Mouse (Mus musculus) mature B cell (primary cell): Measurements from ENCODE around the gene Rap2a.

Source experiments
- in situ Hi-C: fragments of 300-500 bp; cut with MboI; formaldehyde crosslinking; loops from 2 replicates; pipeline ENCODE4 v1.14.3; 2019

Gene Rap2a

DNA sequence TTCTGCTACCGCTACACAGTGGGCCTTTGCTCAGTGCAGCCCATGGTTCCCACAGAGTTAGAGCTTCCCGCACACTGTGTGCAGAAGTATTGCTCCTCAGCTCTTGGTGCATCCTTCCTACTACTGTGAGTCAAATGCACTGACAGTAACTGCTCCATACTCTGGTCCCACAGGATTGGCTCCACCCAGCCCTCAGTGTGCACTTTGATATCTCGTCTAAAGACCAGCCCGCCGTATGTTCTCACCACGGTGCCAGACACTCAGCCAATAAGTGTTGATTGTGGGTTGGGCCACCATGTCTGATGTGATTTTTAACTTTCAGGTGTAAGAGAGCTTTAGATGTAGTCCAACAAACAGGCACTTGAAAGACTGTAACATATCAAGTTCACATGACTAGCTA, 21.4 kb downstream of the Rap2a start:
- in situ Hi-C loops, result no loop called here

DNA sequence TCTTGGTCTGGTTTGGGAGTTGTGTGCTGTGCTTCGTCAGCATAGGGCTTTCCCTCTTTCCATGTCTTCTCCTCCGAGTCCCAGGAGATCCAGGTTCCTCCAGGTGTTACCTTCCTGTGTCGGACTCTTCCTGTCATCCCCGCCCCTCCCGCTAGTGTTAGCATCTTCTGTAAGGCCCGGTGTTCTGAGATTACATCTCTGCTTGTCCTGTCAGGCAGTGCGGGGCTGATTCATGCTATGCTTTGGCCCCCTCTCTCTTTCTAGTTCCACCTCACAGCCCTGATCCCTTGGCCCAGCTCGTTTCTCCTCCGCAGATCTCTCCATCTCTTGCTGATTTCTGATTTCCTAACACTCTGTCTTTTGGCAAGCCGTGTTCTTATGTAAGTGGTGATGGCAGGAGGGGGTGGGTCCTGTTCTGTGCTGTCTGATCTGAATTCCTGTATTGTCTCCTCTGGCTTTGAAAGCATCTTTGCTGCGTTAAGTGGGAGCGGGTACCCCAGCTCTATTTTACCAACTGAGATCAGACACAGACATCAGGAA, 21.8 kb downstream of the Rap2a start:
- in situ Hi-C loops, result no loop called here

- in situ Hi-C loops, result no loop called here
Measured at GRCm38 (mm10) chr14:120500791-120501190, 22.5 kb downstream of the Rap2a start.

DNA sequence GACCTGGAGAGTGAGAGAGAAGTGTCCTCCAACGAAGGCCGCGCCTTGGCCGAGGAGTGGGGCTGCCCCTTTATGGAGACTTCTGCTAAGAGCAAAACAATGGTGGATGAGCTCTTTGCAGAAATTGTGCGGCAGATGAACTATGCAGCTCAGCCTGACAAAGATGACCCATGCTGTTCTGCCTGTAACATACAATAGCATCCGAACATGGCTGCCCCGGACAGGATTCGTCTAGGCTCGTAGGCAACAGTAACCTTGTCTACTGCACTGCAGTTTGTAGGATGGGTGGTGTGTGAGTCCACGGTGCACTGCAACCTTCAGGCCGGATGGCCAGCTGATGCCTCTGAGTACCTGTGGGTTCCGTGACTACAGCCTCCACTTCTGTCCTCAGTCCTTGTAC, 25.4 kb downstream of the Rap2a start:
- in situ Hi-C loops, result no loop called here

- in situ Hi-C loops, result no loop called here
Measured at GRCm38 (mm10) chr14:120504423-120504822, 26.2 kb downstream of the Rap2a start.

DNA sequence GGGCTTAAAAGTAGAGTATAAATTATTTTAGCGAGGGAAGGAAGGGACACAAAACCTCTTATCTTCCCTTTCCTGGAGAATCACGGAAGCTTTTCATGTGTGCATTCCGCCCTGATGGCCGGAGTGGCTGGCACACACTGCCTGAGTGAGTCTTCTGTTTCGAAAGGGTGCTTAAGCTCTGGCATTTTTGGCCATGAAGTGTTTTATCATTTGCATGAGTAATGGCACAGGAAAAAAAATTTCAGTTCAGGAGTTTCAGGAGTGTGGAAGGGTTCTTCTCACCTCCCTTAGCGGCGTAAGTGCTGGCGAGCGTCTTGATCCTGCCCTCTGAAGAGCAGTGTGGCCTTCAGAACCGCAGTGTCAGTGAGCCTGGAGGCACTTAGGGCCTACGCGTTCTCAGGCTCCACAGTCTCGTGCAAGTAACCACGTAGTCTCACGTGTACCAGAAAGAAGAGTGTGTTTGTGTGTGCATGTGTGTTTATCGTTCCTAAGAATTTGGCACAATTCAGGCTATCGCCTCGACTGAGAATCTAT, 26.8 kb downstream of the Rap2a start:
- in situ Hi-C loops, result no loop called here

DNA sequence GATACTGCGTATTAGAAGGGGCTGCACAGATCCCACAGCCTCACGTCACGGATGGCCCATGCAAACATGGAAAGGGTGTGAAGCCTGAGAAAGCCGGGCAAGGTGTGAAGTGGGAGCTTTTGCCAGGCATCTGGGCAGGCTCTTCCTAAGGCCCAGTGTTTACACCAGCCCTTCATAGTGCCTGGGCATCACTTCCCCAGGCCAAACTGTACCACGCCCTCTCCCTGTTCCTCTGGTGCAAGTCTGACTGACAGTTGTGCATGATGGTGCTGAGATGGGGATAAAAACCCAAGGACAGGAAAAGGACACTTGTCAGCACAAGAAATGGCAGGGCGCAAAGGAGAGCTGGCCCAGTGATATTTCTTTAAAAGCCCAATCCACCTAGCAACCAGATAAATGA, 27.7 kb downstream of the Rap2a start:
- in situ Hi-C loops, result no loop called here

GRCm38 (mm10) chr14:120507516-120507915, 29.3 kb downstream of the Rap2a start:
- in situ Hi-C loops, result no loop called here

DNA sequence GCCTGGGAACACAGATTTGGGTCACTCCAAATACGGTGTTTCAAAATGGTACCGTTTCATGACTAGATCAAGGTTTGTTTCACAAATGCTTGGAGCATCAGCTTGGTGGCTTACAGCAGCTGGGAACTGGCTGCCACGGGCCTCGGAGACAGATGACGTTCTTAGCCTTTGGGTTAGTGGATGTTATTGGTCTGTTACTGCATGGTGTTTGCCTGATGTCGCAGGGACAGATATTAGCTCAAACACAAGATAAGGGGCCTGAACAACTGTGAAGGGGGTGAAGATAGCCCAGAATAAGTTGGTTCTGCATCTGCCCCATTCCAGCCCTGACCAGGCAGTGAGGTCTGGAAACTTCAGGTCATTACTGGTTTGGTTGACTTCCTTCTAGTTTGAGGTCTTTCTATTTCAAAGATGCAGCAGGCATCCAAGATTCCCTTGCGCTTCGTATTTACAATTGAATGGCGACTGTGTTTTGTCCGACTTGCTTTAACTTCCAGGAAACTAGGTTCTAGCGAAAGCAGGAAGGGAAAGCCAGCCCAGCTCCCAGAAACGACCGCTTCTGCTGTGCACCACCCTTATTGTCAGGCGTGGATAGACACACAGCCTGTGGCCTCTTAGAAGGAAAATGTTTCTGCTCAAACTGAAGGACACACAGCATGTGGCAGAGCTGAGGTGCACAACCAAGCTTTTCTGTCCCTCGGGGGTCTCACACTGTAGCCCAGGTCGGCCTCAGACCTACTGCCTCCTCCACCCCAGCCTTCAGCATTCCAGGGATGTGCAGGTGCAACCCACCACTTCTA, 30.5 kb downstream of the Rap2a start:
- in situ Hi-C loops, result no loop called here

DNA sequence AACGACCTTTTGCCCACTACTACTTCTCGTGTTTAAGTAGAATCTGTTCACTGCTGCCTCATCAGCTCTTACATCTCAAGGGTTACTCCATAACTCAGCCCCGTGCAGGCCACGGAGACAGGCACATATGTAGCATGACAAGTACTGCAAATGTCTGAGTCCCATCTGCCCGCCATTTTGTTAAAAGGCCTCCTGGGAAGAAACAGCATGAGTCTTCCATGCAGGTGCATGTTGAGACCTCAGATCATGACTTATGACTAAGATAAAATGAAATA, 31.1 kb downstream of the Rap2a start:
- in situ Hi-C loops, result no loop called here

GRCm38 (mm10) chr14:120511821-120512220, 33.6 kb downstream of the Rap2a start:
- in situ Hi-C loops, result no loop called here

DNA sequence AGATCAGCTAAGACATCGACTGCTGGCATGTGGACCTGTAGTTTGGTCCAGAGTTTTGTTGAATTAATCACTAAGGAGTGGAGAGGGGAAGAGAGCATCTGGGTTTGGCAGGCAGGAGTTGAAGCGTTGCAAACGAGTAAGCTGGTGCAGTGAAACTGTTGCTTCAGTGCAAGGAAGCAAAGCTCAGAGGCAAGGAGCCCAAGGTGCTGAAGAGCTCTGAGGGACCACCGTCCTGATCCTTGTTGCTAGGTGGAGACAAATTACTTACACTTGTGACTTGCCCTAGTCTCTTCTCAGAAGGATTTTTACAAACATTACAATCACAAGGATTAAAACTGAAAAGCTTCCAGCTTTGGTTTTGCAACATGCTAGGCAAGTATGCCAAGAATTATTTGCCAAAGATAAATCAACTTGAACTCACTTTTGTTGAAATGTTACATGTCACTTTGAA, 36.6 kb downstream of the Rap2a start:
- in situ Hi-C loops, result no loop called here

DNA sequence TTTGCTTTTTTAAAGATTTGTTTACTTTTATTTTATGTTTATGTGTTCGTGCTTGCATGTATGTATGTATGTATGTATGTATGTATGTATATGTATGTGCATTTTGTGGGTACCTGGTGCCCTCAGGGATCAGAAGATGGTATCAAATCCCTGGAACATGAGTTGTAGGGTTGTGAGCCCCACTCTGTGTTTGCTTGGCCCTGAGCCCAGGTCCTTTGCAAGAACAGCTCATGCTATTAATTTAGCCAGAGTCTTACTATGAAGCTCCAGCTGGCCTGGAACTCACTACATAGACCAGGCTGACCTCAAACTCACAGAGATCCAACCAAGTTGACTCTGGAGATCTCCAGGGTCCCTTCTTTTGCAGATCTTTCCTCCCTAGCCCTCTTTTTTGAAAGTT, 37.1 kb downstream of the Rap2a start:
- in situ Hi-C loops, result no loop called here

DNA sequence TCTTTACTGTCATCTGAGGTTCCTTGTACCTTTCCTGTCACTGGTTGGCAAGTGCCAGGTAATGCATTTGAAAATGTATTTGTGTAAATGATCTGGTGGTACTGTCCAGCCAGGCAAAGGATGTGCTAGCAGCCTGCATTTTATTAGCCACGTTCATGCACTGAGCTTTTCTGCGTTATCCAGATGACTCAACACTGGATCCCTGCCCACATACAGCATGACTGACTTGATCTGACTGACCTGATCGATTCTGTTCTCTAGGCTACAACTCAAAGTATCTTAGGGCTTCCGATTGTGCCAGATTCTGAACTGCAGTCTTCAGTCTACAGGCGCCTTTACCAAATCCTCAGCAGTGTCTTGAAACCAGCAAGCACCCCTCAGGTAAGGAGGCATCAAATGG, 40.5 kb downstream of the Rap2a start:
- in situ Hi-C loops, result no loop called here

DNA sequence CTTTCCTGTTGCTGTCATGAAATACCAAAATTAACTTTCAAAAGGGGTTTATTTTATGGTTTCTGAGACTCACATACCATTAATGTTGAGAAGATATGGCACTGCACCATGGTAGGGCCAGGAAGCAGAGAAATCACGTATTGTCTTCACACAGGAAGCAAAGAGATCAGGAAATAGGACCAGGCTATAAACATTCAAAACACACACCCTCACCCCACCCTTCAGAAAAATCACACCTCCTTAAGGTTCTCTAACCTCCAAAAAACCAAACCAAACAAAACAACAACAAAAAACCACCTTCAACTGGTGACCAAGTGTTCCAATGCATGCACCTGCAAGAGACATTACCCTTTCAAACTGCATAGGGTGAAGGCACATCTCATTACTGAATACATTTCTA, 41.7 kb downstream of the Rap2a start:
- in situ Hi-C loops, result no loop called here

DNA sequence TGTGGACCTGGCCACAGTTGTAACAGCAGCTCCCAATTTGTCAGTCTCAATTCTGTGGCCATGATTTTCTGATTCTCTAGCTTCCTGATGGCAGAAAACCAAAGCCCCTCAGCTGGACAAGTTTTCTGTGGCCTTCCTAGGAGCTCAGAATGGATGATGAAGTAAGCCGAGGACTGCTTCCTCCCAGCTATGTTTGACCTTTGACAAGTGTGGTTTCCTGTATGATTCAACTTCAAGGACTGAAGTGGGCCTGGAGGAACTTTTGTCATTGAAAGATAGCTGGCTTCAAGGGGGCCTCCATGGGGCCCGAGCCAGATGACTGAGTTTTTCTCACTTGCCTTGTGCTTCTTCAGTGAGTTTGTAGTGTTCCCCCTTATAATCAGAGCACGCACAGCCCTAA, 42.6 kb downstream of the Rap2a start:
- in situ Hi-C loops, result no loop called here

GRCm38 (mm10) chr14:120523296-120523695, 45.1 kb downstream of the Rap2a start:
- in situ Hi-C loops, result no loop called here

- in situ Hi-C loops, result no loop called here
Measured at GRCm38 (mm10) chr14:120525644-120526043, 47.4 kb downstream of the Rap2a start.

GRCm38 (mm10) chr14:120533301-120533700, 55.1 kb downstream of the Rap2a start:
- in situ Hi-C loops, result no loop called here

DNA sequence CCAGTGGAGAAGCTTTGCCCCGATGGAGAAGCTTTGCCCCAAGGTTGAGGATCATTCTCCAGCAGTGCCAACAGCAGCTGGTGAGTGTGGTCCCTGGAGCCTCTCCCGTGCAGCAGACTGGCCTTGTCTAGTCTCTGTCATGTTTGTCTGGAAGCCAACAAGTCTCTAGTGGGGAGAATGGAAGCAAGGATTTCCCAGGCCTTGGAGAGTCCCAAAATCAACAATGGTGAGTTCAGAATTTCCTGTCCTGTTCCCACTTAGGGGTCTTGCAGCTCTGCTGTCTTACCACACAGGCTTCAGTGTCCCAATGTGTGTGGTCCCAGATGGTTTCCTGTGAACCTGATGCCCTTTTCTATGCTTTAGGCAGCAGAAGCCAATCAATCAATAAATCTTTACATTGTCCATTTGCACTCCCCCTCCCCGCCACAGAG, 56.6 kb downstream of the Rap2a start:
- in situ Hi-C loops, result no loop called here

GRCm38 (mm10) chr14:120535446-120535845, 57.2 kb downstream of the Rap2a start:
- in situ Hi-C loops, result no loop called here

GRCm38 (mm10) chr14:120535924-120536323, 57.7 kb downstream of the Rap2a start:
- in situ Hi-C loops, result no loop called here

GRCm38 (mm10) chr14:120539128-120539527, 60.9 kb downstream of the Rap2a start:
- in situ Hi-C loops, result no loop called here

GRCm38 (mm10) chr14:120539626-120540025, 61.4 kb downstream of the Rap2a start:
- in situ Hi-C loops, result no loop called here
